Mouse (Mus musculus) megakaryocyte, embryonic 14.5 days (primary cell): ENCODE results near the gene Pan2.

Experiments
- FLI1 ChIP-seq: IDR thresholded peaks from 2 replicates; pipeline ENCODE4 v1.6.1; 2012; ENCODE audit warnings: low read length, inconsistent platforms, mixed read lengths
- GATA1 ChIP-seq: IDR thresholded peaks from 3 replicates; pipeline ENCODE4 v1.6.1; 2012; ENCODE audit warnings: mixed read lengths, low read length, inconsistent platforms, borderline replicate concordance

DNA sequence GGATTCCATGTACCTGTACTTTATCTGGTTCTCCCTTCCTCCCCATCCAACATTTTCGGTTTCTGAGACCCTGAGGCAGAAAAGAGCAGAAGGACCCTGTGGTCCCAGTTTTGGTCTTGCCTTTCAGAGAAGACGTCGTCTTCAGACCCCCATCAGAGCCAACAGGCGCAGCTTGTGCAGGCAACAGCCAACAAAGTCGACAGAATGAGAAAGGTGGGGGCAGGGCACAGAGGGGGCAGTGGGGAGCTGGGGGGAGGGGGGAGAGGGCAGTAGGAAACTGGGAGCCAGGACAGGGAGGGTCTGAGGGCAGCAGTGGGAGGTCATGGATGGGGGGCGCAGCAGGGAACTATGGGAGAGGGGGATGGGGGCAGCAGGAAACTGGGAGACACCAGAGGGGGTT is 25.0 kb upstream of the Pan2 start:
- no peak for TF ChIP-seq GATA1
- no peak for TF ChIP-seq FLI1
